Mouse (Mus musculus) hindbrain, postnatal 0 days (tissue): ENCODE data around the gene Prpf8. TPM values are rescaled to one million over a fixed set of nuclear protein-coding genes. Genes with fewer than 3 reads are reported as not detected.
A peak's percentile ranks its signal among the peaks of the same experiment; 100 is the strongest.
"Not testable (repeated sequence)": the region's sequence is repeated elsewhere in the genome, so short reads cannot be mapped to it uniquely, and the experiment has no call there.

Experiments used
- ATAC-seq: fragments of 200-750 bp; cut with Nextera tagmentation; 2 replicates; pipeline ENCODE4 v1.8.0; 2017; ENCODE audit warnings: mild to moderate bottlenecking, moderate TSS enrichment, moderate library complexity
- DNase-seq: peaks from one replicate; pipeline ENCODE4 v3.0.0-alpha.2; 2015; ENCODE audit warnings: low spot score
- H3K27ac ChIP-seq: fragments of 300-500 bp; sonication (generic); 2 replicates; pipeline ENCODE4 v1.5.1; 2014; ENCODE audit warnings: mild to moderate bottlenecking
- H3K27me3 ChIP-seq: fragments of 300-500 bp; sonication (generic); 2 replicates; pipeline ENCODE4 v1.6.1; 2014; ENCODE audit warnings: low read length, mixed read lengths; ENCODE audit not compliant: insufficient read depth
- H3K36me3 ChIP-seq: fragments of 300-500 bp; sonication (generic); 2 replicates; pipeline ENCODE4 v1.6.1; 2014; ENCODE audit warnings: low read length, mixed read lengths; ENCODE audit not compliant: insufficient read depth
- H3K4me1 ChIP-seq: fragments of 300-500 bp; sonication (generic); 2 replicates; pipeline ENCODE4 v1.6.1; 2014; ENCODE audit warnings: antibody characterized with exemption, low read length, mixed read lengths; ENCODE audit not compliant: insufficient read depth
- H3K4me2 ChIP-seq: fragments of 300-500 bp; sonication (generic); 2 replicates; pipeline ENCODE4 v1.6.1; 2014; ENCODE audit warnings: low read depth, mild to moderate bottlenecking, low read length, moderate library complexity, mixed read lengths
- H3K4me3 ChIP-seq: fragments of 300-500 bp; sonication (generic); 2 replicates; pipeline ENCODE4 v1.5.1; 2014; ENCODE audit warnings: low read length
- H3K9ac ChIP-seq: fragments of 300-500 bp; sonication (generic); replicated peaks from 2 replicates; pipeline ENCODE4 v1.6.1; 2014; ENCODE audit warnings: mild to moderate bottlenecking, low read length, moderate library complexity, mixed read lengths
- H3K9me3 ChIP-seq: fragments of 300-500 bp; sonication (generic); 2 replicates; pipeline ENCODE4 v1.6.1; 2016; ENCODE audit warnings: low read length, mixed read lengths
- CTCF ChIP-seq: IDR thresholded peaks from 2 replicates; pipeline ENCODE4 v1.5.1; 2016; ENCODE audit warnings: antibody characterized with exemption, control low read depth, low read depth
- WGBS: fragments of 180-500 bp; shearing (Covaris S2); extraction: QIAGEN DNeasy Blood & Tissue Kit; methylation state at CpG from one replicate; pipeline ENCODE4 v1.1.7; 2014; 5-methylcytosine and 5-hydroxymethylcytosine counted together
- polyA plus RNA-seq: library from polyadenylated mRNA; unstranded; fragments of >200 nt; fragmentation: Nextera tagmentation; extraction: Ambion mirVana; gene quantifications from 2 replicates; pipeline ENCODE4 v1.2.1, GENCODE M21; 2015
- total RNA-seq: library from RNA; depleted of rRNA; stranded (reverse); fragments of >200 nt; gene quantifications from 2 replicates; pipeline ENCODE4 v1.2.3, GENCODE M21; 2014

The Prpf8 gene
- total and polyA plus RNA-seq, 2 experiments from 2014 or later, result 29.4 to 118 TPM

DNA sequence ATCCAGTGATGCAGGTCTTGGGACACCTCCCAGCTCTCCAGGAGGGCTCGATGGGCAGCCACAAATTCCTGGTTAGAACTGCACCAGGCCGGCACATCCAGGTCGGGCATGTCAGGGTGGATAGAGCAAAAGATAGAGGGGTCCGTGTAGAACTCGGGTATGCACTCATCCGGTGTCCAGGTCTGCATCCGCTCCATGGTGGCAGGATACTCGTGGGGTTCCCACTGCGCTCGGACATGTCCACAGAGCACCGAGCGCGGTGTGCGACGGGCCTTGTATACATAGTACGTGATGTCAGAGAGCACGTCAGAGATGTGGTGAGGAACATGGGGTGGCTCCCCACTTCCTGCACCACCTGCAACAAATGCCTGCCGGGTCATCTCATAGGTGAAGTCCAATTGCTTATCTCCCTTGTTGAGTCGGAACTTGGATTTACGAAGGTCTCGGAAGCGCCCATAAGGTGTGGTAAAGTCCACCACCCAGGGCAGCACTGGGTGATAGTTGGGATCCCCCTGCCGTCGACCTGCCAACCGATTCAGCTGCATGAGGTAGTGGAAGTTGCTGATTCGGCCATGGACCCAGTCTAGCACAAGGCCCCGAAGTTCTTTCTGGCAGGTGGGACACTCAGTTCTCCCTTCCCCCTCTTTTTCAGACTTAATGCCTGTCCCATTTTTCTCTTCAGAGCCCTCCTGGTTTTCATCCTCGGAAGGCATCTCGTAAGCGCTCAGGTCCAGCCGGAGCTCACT is 33.6 kb upstream of the Prpf8 start:
- H3K27me3 ChIP-seq, result no peaks in the 10 kb centered on the region
- 0 out of 2 replicates have a peak overlapping the region, but pooled peaks have one; percentile 85 for H3K4me2 ChIP-seq
- no peak overlapping the region for H3K9ac ChIP-seq
- no peak overlapping the region for H3K27ac ChIP-seq
- TF ChIP-seq CTCF, result no peak
- no peaks in the 10 kb centered on the region for H3K9me3 ChIP-seq
- peaks cover 10% of the 10 kb centered on the region; the same call in 1 of the 2 replicates for H3K4me1 ChIP-seq
- no peak overlapping the region for H3K4me3 ChIP-seq
- WGBS, result 92% methylated on average over 31 of the region's 31 CpGs
- H3K36me3 ChIP-seq, result peaks cover 12% of the 10 kb centered on the region; the same call in 1 of the 2 replicates
- DNase-seq, result no peak
- ATAC-seq, result no peak

DNA sequence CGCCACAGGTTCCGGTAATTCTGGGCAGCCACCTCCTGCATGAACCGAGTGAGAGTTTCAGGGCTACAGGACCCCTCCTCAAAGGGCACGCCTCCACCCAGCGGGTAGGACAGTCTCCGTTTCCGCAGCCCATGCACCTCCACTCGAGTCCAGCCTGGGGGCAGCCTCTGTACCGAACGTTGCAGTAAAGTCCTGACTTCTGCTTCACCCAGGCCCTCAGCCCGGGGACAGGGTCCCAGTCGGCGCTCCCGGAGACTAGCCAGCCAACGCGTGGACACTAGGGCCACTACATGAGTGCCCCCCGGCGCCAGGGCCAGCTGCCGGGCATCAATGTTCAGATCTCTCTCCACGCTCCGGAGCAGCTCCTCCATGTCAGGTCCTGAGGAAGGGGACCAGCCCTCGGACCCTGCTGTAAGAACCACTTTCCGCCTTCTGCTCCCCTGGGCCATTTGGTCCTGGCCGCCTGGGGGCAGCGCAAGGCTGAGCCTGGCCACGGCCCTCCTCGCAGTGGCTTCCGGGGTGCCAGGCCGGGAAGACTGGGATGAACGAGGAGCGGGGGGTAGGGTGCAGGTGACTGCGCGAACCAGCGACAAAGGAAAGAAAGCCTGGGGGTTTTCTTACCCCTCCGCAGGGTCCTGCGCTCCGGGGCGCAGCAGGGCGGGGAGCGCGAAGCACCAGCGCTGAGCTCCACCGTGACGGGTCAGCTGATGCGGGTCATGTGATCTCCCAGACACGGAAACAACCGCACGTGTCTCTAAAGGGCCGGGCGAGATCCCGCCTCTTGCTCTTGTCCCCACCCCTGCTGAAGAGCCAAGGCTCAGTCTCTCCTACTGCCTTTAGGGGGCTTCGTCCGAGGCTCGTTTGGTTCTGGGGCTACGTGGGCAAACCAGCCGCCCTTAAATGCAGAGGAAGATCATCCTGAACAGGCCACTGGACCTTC is 32.4 kb upstream of the Prpf8 start, which contains the start of gene Wdr81:
Wdr81 (minus strand) TSS at position 727 of the 940 bp plus-strand sequence.
- H3K27ac ChIP-seq, result peak within 1 kb of the TSS; percentile 70
- no peaks in the 10 kb centered on the region for H3K9me3 ChIP-seq
- DNase-seq (peak; percentile 94), ATAC-seq (peak; percentile 96)
- peak within 1 kb of the TSS; percentile 85 for H3K4me2 ChIP-seq
- TF ChIP-seq CTCF, result peak; percentile 56
- WGBS, result 2% methylated on average over 56 of the region's 56 CpGs
- H3K36me3 ChIP-seq, result peaks cover 7% of the 10 kb centered on the region; the same call in 1 of the 2 replicates
- H3K4me3 ChIP-seq, result peak within 1 kb of the TSS; percentile 57
- H3K9ac ChIP-seq, result peak within 1 kb of the TSS; percentile 58
- peaks cover 10% of the 10 kb centered on the region; the same call in 1 of the 2 replicates for H3K4me1 ChIP-seq
- no peaks in the 10 kb centered on the region for H3K27me3 ChIP-seq

- ATAC-seq (no peak), DNase-seq (no peak)
- no peaks in the 10 kb centered on the region for H3K9me3 ChIP-seq
- H3K27ac ChIP-seq, result peak overlapping the region; percentile 70
- peaks cover 7% of the 10 kb centered on the region; the same call in 1 of the 2 replicates for H3K36me3 ChIP-seq
- peak overlapping the region; percentile 85 for H3K4me2 ChIP-seq
- H3K4me1 ChIP-seq, result peaks cover 16% of the 10 kb centered on the region; the same call in 1 of the 2 replicates
- H3K27me3 ChIP-seq, result no peaks in the 10 kb centered on the region
- TF ChIP-seq CTCF, result no peak
- peak overlapping the region; percentile 58 for H3K9ac ChIP-seq
- H3K4me3 ChIP-seq, result peak overlapping the region; percentile 57
- WGBS, result 77% methylated on average over 10 of the region's 10 CpGs
Observed at GRCm38 (mm10) chr11:75455041-75455736, 31.4 kb upstream of the Prpf8 start.

DNA sequence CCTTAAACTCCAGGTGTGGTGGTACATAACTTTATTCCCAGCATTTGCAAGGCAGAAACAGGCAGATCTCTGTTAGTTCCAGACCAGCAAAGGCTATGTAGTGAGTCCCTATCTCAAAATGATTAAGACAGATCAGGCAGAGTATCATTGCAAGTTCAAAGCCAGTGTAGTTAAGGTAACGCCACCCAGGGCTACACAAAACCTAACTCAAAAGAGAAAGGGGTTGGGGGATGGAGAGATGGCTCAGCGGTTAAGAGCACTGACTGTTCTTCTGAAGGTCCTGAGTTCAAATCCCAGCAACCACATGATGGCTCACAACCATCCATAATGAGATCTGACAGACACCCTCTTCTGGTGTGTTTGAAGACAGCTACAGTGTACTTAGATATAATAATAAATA is 30.6 kb upstream of the Prpf8 start:
- ATAC-seq, result not testable (repeated sequence)
- WGBS, result 96% methylated on average over 2 of the region's 2 CpGs

DNA sequence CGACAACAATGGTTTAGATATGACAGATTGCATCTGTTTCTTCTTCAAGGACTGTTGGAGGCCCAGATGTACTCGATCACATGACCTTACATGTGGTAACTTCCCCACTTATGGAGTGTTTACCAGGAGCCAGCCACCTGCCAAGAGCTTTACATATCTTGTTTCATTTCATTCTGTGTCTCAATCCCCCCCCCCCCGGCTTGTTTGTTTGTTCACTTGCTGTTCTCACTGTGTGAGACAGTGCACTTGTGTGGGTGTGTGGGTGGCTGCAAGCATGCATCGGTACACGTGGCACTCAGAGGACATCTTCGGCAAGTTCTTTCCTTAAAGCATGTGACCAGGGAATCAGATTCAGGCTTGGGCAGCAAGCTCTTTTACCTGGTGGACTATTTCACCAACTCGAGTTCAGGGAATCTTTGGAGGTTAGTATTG is 30.2 kb upstream of the Prpf8 start:
- ATAC-seq (no peak), DNase-seq (no peak)
- no peak overlapping the region for H3K4me3 ChIP-seq
- H3K27ac ChIP-seq, result no peak overlapping the region
- H3K9ac ChIP-seq, result no peak overlapping the region
- H3K27me3 ChIP-seq, result no peaks in the 10 kb centered on the region
- 84% methylated on average over 7 of the region's 7 CpGs for WGBS
- peaks cover 16% of the 10 kb centered on the region; the same call in 1 of the 2 replicates for H3K4me1 ChIP-seq
- H3K36me3 ChIP-seq, result peaks cover 7% of the 10 kb centered on the region; the same call in 1 of the 2 replicates
- no peak for TF ChIP-seq CTCF
- H3K9me3 ChIP-seq, result no peaks in the 10 kb centered on the region
- H3K4me2 ChIP-seq, result no peak overlapping the region

More for the DNA sequence above, 30.6 kb upstream of the Prpf8 start:
- H3K27ac ChIP-seq, H3K4me3 ChIP-seq, H3K36me3 ChIP-seq, H3K9me3 ChIP-seq, H3K4me2 ChIP-seq, DNase-seq, H3K9ac ChIP-seq, H3K27me3 ChIP-seq: not testable (repeated sequence)
- H3K4me1 ChIP-seq, result peaks cover 16% of the 10 kb centered on the region; the same call in 1 of the 2 replicates

- peak; percentile 87 for TF ChIP-seq CTCF
- WGBS, result 15% methylated on average over 3 of the region's 3 CpGs
- Histone ChIP-seq H3K4me1 (peaks cover 29% of the 10 kb centered on the region), H3K36me3 (no peaks in the 10 kb centered on the region), H3K4me2 (no peak overlapping the region), H3K27me3 (no peaks in the 10 kb centered on the region), H3K9me3 (no peaks in the 10 kb centered on the region), H3K4me3 (no peak overlapping the region), H3K9ac (no peak overlapping the region), H3K27ac (no peak overlapping the region)
- no peak for ATAC-seq
- peak; percentile 71 for DNase-seq
Observed at GRCm38 (mm10) chr11:75458169-75458568, 28.4 kb upstream of the Prpf8 start.
